Mouse (Mus musculus) kidney, adult 8-10 months (tissue): ENCODE results near the gene Rufy1.
"Not testable (repeated sequence)": the region's sequence is repeated elsewhere in the genome, so short reads cannot be mapped to it uniquely, and the experiment has no call there.

ENCODE experiments used
- DNase-seq, 2 experiments: peaks; one replicate each; pipeline ENCODE4 v3.0.0; 2022

Rufy1 gene

DNA sequence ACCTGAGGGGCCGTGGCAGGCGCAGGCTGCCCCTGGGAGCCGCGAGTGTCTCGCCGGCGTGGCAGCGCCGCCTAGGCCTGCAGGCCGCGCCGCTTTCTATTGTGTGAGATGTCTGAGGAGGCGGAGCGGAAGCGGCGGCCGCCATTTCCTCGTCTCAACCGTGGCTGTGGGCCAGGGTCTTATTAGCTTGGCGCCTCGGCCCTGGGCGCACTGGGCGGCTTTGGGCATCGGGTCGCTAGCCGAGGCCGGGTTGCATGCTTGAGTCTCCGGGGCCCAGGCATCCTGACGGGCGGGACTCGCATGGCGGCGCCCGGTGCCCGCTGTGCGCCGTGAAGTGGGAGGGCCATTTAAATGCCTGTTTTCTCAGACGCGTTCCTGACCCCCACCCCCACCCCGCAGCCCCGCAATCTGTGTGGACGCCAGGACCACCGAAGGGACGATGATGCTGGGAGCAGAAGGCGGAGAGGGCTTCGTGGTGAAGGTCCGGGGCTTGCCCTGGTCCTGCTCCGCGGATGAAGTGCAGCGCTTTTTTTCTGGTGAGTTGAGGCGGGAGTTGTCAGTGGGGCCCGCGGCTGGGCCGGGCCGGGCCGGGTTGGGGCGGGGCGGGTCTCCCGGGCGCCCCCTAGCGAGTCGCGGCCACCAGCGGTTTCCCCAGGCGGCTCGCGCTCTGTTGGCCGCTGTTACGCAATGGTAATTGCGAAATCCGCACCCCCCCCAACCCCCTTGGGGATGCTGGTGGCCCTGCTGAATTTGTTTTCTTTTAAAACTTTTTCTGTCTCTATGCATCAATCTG is 52.8 kb downstream of the Rufy1 start:
- peak; percentile 80 to 84 for DNase-seq

DNA sequence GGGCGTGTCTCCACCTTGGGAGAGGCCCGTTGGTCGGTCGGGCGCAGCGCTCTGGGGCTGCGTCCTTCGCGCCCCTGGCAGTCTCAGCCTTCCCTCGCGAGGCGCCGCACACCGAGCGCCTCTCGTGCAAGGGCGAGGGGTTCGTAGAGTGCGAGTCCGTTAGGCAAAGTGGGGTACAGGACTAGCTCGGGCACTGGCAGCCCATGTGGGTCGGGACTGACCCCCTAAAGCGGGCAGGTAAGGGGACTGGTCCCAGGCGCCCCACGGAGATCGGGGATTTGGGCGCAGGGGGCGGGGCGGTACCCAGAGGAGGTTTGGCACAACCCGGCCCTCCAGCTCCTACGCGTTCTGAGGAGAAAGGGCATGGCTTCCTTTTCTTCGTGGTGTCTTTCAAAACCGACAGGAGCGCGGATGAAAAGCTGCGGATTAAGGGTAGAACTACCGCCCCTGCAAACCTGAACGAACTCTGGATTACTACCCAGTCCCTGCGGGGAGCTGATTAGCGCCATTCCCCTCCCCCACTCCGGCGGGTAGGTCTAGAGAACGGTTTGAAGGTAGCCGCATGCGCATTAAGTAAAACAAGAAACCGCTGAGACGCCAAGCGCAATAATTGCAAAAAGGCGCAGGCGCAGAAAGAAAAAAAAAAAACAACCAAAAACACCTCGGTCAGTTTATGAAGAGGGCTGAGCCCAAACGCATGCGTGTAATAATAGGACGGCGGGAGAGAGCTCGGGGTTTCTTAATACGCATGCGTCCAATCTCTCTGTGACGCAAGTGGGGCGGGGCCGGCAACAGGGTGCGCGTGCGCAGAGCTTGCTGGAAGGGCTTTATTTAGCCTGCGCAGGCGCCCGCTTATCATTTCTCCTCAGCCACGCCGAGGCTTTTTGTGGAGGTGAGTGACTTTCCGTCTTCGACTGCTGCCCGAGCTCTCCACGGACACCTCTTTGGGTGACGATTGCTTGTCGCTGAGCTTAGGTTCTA is 53.7 kb downstream of the Rufy1 start, which contains the start of gene Hnrnph1:
TSS of gene Hnrnph1 (plus strand) at position 80 of the 981 bp plus-strand sequence.
- peak; percentile 98 for DNase-seq

DNA sequence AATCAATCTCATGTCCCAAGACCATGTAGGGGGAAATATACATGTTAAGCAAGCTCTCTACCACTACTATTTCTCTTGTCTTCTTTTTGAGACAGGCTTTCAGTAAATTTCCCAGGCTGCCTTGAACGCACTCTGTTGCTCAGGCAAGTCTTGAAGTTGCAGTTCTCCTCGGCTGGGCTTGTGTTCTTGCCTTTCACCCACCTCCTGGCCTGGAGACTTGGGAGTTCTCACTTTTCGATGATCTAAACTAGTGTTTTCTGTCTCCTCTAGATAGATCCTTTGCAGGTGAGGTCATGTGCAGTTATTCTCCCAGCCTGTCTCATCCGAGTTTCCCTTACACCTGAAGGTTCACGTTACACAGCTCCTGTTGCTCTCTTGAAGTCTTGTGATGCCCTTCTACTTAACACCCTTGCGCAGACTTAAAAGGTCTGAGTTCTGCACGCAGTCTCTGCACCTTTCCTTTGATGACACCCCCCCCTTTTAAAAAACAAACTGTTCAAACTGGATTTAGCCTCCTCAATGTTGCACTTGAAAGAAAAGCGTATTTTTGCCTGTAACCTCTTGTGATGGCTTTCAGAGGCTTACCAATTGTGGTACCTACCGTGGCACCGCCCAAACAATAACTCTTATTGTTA is 54.7 kb downstream of the Rufy1 start:
- DNase-seq, result no peak

DNA sequence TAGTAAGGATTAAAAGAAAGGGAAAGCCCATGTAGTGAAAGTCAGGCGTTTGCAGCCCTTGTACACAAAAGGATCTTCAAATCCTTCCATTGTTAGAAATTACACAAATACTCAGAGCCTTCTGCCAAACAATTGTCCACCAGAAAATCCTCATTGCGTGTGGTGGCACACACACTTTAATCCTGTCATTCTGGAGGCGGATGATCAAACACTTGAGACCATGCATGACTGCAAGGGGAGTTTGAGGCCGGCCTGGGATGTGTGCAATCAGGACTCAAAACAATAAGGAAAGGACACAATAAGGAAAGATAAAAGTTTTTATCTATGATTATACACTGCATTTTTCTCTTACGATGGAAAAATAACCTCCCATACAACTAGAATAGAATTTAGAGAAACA is 55.5 kb downstream of the Rufy1 start:
- no peak for DNase-seq

DNA sequence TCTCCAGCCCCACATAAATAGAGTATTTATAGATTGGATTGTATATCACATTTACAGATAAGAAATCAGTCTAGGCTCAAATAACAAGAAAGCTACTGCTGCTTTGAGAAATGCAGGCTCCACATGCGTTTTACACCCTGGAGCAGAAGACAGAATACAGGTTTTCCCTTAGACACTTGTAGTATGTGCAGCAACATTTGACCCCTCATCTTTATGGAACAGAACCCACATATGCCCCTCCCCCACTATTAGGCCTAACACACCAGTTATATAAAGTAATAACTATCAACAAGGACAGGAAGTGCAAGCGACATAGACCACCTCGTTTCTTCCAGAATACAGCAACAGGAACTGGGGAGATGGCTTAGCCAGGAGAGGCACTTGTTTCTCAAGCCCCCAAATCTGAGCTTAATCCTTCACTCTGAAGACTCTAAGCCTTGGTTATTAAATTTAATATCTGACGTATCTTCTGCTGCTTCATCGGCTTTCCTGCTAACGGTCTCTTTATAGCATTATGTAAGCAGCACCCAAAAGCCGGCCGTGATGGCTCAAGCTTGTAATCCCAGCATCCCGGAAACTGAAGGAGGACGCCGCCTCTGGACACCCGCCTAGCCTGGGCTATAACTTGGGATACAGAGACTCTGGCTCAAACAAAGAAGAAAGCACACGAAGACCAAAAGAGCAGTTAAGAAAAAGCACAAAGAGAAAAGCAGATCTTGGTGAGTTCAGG is 56.5 kb downstream of the Rufy1 start:
- no peak for DNase-seq

DNA sequence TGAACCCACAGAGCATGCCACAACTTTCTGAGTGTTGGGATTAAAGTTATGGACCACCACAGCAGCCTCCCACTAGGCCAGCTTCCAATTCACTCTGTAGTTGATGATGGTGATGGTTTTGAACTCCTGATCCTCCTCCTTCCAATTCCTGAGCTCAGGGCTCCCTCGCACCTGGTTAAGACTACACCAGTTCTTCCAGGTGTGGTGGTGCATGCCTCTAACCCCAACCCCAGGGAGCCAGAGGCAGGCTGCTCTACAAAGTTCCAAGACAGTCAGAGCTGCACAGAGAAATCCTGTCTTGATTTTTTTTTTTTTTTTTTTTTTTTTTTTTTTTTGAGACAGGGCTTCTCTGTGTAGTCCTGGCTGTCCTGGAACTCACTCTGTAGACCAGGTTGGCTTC is 57.3 kb downstream of the Rufy1 start:
- DNase-seq, result no peak

DNA sequence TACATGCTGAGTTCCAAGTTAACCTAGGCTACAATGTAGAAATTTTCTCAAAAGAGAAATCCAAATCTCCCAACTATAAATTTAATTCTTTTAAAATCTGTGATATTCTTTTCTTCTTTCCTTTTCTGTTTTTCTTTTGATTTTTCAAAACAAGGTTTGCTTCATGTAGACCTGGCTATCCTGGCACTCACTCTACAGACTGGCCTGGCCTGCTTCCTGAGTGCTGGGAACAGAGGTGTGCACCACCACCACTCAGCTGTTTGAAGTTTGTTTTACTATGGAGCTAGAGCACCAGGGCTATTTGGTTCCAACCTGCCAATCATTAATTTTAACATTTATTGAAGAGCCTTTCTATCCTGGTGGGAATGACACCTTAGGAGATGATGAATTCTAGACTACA is 57.8 kb downstream of the Rufy1 start:
- DNase-seq, result no peak

DNA sequence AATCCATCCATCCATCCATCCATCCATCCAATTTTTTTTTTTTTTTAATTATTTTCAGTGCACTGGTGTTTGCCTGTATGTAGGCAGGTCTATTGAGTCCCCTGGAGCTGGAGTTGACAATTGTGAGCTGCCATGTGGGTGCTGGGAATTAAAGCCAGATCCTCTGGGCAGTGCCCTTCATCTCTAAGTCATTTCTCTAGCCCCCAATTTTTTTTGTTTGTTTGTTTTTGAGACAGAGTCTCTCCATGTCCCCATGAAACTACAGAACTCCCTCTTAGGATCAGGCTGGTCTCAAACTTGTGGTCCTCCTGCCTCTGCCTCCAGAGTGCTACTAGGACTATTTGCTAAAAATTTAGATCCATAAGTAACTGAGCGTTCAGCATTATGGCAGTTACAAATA is 59.0 kb downstream of the Rufy1 start:
- no peak for DNase-seq

DNA sequence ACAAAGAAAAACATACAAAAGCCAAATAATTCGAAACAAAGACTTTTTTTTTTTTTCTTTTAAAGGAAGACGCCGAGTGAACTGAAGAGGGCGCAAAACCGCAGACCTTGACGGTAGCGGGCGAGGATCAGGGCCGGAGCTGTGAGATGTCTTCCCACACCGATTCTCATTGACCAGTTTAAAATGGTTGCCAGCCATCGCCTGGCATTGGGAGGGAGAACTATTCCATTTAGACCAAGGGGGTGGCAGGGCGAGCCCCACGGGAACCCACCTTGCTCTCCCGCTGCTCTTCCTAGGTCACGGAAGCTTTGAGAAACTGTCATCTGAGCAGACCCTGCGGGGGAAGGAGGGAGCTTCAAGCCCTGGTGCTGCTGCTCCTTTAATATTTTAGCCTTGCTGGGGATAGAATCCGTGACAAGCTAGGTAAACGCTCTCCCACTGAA is 59.5 kb downstream of the Rufy1 start:
- DNase-seq, result peak in 1 of 2 experiments; percentile 63

DNA sequence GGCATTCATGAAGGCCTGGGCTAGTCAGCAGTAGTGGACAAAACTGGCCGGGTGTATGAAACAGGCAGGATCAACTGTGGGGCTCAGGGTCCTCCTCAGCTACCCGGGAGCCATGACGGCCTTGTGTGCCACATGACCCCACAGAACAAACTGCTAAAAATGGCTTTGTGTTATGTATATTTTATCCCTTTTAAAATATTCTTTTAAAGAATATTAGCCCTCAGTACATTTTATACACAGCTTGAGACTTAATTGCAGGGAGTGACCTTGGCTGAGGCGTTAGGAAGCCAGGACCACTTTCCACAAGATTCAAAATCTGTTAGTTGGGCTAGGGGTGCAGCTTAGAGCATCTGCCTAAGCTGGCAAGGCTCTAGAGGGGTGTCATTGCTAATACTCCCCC is 60.0 kb downstream of the Rufy1 start:
- no peak for DNase-seq

DNA sequence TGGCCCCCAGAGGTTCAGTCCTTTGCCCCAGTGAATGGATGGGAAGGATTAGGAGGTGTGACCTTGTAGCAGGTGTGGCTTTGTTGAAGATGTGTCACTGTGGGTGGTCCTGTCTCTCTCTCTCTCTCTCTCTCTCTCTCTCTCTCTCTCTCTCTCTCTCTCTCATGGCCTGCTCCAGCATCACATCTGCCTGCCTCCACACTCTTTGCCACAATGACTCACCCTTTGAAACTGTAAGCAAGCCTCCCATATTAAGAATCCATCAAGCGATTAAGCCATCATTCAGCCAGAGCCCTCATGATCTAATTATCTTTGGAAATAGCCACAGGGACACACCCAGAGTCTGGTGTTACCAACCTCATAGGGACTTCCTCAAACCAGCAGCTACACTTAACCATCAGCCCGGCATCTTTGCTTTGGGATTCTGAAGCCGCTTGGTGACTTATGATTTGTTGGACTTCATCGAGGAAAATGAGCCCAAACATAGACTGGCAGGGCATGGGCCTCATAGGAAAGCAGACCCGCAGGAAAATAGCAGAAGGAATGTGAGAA is 61.5 kb downstream of the Rufy1 start:
- no peak for DNase-seq

DNA sequence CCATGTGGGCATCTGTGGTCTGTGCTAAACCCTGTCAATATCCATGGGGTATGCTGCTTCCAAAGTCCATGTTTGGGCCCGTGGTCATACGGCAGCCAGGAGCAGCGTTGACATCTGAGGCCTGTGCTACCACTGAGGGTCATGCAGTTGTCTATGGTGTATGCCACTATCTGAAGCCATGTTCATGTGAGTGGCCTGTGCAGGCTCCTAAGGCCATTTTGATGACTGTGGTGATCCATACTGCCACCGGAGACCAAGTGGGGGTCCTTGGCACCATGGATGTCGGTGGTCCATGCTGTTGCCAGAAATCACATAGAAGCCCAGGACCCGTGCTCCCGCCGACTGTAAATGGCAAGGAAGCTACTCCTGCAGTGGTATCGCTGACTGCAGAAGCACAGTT is 63.4 kb downstream of the Rufy1 start:
- no peak for DNase-seq

DNA sequence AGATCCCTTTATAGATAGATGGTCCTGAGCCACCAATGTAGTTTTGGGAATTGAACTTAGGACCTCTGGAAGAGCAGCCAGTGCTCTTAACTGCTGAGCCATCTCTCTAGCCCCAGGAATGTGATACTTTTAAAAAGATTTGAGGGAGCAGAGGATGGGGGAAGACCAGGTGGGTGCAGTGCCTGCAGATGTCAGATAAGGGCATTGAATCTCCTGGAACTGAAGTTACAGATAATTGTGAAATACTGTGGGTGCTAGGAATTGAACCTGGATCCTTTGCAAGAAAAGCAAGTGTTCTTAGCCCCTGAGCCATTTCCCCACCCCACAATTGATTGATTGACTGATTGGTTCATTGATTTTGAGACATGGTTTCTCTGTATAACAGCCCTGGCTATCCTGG is 65.6 kb downstream of the Rufy1 start:
- DNase-seq, result no peak

DNA sequence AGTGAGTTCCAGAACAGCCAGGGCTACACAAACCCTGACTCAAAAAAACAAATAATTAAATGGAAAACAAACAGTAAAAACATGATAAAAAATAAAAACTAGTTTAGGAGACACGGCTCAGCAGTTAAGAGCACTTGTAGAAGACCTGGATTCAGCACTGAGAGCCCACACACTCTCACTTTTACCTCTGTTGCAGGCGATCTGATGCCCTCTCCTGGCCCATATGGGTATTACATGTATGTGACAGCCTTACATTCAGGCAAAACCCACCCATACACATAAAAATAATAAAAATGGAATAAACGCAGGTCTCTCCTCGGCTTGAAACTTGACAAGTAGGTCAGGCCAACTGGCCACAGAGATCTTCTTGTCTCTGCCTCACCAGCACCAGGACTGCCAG is 66.4 kb downstream of the Rufy1 start:
- peak; percentile 78 to 86 for DNase-seq

DNA sequence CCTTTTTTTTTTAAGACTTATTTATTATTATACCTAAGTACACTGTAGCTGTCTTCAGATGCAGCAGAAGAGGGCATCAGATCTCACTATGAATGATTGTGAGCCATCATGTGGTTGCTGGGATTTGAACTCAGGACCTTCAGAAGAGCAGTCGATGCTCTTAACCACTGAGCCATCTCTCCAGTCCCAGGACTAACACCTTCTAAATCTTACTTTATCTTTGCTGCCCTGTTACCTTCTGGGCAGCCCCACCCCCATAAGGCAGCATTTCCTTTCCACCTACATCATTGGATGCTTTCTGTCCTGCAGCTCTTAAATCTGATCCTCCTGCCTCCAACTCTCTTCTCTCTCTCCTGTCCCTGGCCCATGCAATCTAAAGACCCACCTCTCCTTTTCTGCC is 69.6 kb downstream of the Rufy1 start:
- DNase-seq, result not testable (repeated sequence)

DNA sequence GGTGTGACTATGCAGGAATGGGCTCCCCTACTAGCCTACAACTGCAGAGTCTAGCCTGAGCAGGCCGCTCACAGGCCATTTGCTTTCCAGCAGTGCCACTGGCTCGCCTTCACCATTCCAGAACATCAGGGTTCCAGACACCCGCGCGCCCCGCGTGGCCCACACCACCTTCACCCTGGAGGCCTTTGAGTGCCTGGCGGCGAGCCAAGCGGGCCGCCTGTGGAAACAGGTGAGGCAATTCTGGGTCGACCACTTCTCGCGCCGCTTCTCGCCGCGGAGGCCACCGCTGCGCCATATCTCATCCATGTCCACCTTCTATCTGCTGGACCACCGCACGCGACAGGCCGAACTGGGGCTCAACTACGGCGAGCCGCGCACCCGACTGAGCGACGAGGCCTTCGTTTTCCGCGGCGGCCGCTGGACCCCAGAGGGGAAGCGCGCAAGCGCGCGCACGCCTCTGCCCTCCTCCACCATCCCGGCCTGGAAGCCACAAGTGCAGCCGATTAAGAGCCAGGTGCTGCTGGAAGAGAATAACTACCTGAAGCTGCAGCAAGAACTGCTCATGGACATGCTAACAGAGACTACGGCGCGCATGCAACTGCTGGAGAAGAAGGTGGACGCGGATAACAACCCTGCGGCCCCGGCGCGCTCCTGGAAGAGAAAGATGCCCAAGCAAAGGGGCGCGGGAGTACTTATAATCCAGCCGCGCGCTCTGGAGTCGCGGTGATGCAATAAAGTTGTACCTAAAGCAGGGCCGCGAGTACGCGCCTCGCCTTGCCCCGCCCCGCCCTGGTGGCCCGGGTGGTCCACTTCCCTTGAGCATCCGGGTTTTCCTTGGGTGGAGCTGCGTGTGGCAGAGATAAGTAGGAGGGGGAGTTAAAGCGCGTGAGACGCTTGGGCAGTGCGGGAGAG is 71.7 kb downstream of the Rufy1 start:
- DNase-seq, result peak; percentile 45 to 57

DNA sequence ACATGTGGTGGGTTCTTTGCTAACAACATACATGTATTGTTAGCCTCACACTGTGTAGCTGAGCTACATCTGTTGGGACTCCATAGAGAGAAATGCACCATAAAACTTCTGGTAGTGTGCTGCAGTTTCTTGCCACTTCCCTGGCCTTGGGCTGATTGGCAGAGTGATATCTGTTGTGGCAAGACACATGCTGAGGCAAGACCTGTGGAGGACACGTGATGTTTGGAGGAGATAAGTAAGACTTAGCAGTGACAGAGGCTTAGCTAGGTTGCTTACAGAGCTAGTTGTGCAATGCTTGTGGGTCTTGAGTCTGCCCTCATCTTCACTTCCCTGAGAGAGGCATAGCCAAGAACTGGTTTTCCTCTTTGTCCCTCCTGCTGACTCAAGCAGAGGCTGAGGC is 75.5 kb downstream of the Rufy1 start:
- peak in 1 of 2 experiments; percentile 19 for DNase-seq

DNA sequence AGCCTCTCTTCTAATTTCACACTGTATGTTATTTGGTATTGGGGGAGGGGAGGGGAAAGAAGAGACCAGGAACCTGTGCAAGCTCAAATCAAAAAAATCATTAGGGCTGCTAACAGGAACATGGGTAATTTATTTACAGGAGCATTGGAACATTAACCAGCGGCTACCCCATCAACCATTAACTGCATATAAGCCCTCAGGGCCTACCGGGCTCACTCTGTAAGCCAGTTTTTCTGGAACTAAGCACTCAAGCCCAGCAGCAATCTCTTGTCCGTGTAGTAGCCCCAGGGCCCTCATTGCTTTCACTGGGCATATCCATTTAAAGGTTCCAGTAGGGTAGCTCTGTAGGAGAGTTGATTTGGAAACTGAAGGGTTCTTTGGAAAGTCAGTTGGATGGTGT is 76.1 kb downstream of the Rufy1 start:
- DNase-seq, result peak; percentile 92 to 96

DNA sequence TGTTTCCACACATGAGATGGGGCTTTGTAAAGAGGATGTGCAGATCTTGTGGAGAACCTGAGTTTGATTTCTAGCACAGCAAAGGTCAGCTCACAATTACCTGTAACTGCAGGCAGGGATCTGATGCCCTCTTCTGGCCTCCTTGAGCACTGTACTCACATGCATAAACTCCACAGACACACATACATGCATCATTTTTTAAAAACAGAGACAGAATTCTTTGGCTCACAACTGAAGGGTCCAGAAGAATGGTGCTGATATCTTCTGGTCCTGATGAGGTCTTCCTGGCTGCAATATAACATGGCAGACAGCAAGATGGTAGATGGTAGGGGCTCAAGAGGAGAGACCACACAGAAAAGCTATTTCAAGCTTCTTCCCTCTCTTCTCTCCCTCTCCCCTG is 76.8 kb downstream of the Rufy1 start, which contains the start of gene Cby3:
TSS of gene Cby3 (plus strand) at position 301 of the 400 bp plus-strand sequence.
- DNase-seq, result no peak

DNA sequence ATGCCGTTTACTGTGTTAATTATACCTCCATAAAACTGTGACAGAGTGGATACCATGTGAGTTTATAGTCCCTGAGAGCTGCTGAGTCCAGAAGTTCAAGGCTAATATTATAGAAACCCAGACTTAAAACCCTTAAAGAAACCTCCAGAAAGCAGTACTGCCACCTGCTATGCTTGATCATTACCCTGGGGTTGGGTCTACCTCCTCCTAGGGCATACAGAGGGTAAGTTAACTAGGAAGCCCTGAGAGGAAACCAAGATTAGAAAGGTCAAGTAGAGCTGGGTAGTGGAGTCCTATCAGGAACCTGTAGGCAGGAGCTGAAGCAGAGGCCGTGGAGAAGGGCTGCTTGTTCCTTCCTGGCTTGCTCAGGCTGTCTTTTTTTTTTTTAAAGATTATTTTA is 78.7 kb downstream of the Rufy1 start:
- DNase-seq, result no peak
